Mouse (Mus musculus) stomach, embryonic 14.5 days (tissue): ENCODE measurements around the gene Ros1. TPM values are rescaled to one million over a fixed set of nuclear protein-coding genes. Genes with fewer than 3 reads are reported as not detected.

Experiments
- ATAC-seq: fragments of 200-750 bp; cut with Nextera tagmentation; 2 replicates; pipeline ENCODE4 v1.8.0; 2017; ENCODE audit warnings: low read depth, moderate TSS enrichment; ENCODE audit not compliant: insufficient number of reproducible peaks, insufficient read depth, low FRiP score
- H3K27ac ChIP-seq: fragments of 300-500 bp; sonication (generic); 2 replicates; pipeline ENCODE4 v1.5.1; 2014; ENCODE audit warnings: mild to moderate bottlenecking, low read length, moderate library complexity, mixed read lengths
- H3K27me3 ChIP-seq: fragments of 300-500 bp; sonication (generic); 2 replicates; pipeline ENCODE4 v1.6.1; 2014; ENCODE audit warnings: low read length, control low read depth, mixed read lengths; ENCODE audit not compliant: control insufficient read depth, insufficient read depth
- H3K36me3 ChIP-seq: fragments of 300-500 bp; sonication (generic); 2 replicates; pipeline ENCODE4 v1.6.1; 2014; ENCODE audit warnings: mild to moderate bottlenecking, control low read depth, low read length, moderate library complexity, mixed read lengths; ENCODE audit not compliant: control insufficient read depth, insufficient read depth
- H3K4me1 ChIP-seq: fragments of 300-500 bp; sonication (generic); 2 replicates; pipeline ENCODE4 v1.6.1; 2014; ENCODE audit warnings: low read length, control low read depth, mixed read lengths; ENCODE audit not compliant: control insufficient read depth, insufficient read depth
- H3K4me2 ChIP-seq: fragments of 300-500 bp; sonication (generic); replicated peaks from 2 replicates; pipeline ENCODE4 v1.6.1; 2014; ENCODE audit warnings: low read depth, low read length, control low read depth
- H3K4me3 ChIP-seq: fragments of 300-500 bp; sonication (generic); 2 replicates; pipeline ENCODE4 v1.5.1; 2014; ENCODE audit warnings: low read depth, low read length, control low read depth
- H3K9ac ChIP-seq: fragments of 300-500 bp; sonication (generic); replicated peaks from 2 replicates; pipeline ENCODE4 v1.6.1; 2014; ENCODE audit warnings: low read depth, mild to moderate bottlenecking, control low read depth, low read length, moderate library complexity, mixed read lengths
- H3K9me3 ChIP-seq: fragments of 300-500 bp; sonication (generic); 2 replicates; pipeline ENCODE4 v1.6.1; 2016; ENCODE audit warnings: low read depth, low read length, control low read depth; ENCODE audit not compliant: control insufficient read depth
- WGBS: fragments of 180-500 bp; shearing (Covaris S2); extraction: QIAGEN DNeasy Blood & Tissue Kit; methylation state at CpG from one replicate; pipeline ENCODE4 v1.1.7; 2014; 5-methylcytosine and 5-hydroxymethylcytosine counted together
- polyA plus RNA-seq: library from polyadenylated mRNA; unstranded; fragments of >200 nt; fragmentation: Nextera tagmentation; extraction: Ambion mirVana; gene quantifications from 2 replicates; pipeline ENCODE4 v1.2.1, GENCODE M21; 2014

Ros1 gene
- polyA plus RNA-seq, 1 experiment from 2014 or later, result 0.25 TPM

- peak overlapping the region; percentile 82 for H3K27ac ChIP-seq
- H3K4me2 ChIP-seq, result peak overlapping the region; percentile 74
- peak overlapping the region; percentile 86 for H3K4me3 ChIP-seq
- 0 out of 2 replicates have a peak overlapping the region, but pooled peaks have one; percentile 80 for H3K9ac ChIP-seq
- peaks cover 4% of the 10 kb centered on the region; the same call in 1 of the 2 replicates for H3K4me1 ChIP-seq
- H3K9me3 ChIP-seq, result no peaks in the 10 kb centered on the region
- H3K36me3 ChIP-seq, result no peaks in the 10 kb centered on the region
- ATAC-seq, result peak; percentile 79
- 9% methylated on average over 21 of the region's 21 CpGs for WGBS
- H3K27me3 ChIP-seq, result no peaks in the 10 kb centered on the region
Measured at GRCm38 (mm10) chr10:52232196-52233176, 37.4 kb upstream of the Ros1 start.

- 0 out of 2 replicates have a peak, but pooled peaks cover 4% of the 10 kb centered on the region for H3K4me1 ChIP-seq
- no peaks in the 10 kb centered on the region for H3K27me3 ChIP-seq
- H3K4me3 ChIP-seq, result no peak overlapping the region
- no peak overlapping the region; the same call in 1 of the 2 replicates for H3K4me2 ChIP-seq
- no peaks in the 10 kb centered on the region for H3K36me3 ChIP-seq
- H3K27ac ChIP-seq, result no peak overlapping the region; the same call in 1 of the 2 replicates
- no peak overlapping the region for H3K9ac ChIP-seq
- no peak for ATAC-seq
- 50% methylated on average over 3 of the region's 3 CpGs for WGBS
- H3K9me3 ChIP-seq, result no peaks in the 10 kb centered on the region
Measured at GRCm38 (mm10) chr10:52219600-52219999, 24.6 kb upstream of the Ros1 start.

GRCm38 (mm10) chr10:52217564-52217934 is 22.5 kb upstream of the Ros1 start:
- H3K27ac ChIP-seq, result no peak overlapping the region
- 45% methylated on average over 7 of the region's 7 CpGs for WGBS
- ATAC-seq, result no peak

GRCm38 (mm10) chr10:52216797-52217563 is 21.9 kb upstream of the Ros1 start:
- H3K9me3 ChIP-seq, result no peaks in the 10 kb centered on the region
- no peak overlapping the region for H3K9ac ChIP-seq
- WGBS, result 23% methylated on average over 7 of the region's 7 CpGs
- H3K36me3 ChIP-seq, result no peaks in the 10 kb centered on the region
- H3K27ac ChIP-seq, result no peak overlapping the region
- H3K27me3 ChIP-seq, result no peaks in the 10 kb centered on the region
- no peak overlapping the region for H3K4me3 ChIP-seq
- H3K4me1 ChIP-seq, result 0 out of 2 replicates have a peak, but pooled peaks cover 4% of the 10 kb centered on the region
- H3K4me2 ChIP-seq, result no peak overlapping the region
- ATAC-seq, result peak; percentile 68; the same call in 1 of the 2 replicates

More at GRCm38 (mm10) chr10:52217564-52217934, 22.5 kb upstream of the Ros1 start:
- Histone ChIP-seq H3K4me2 (no peak overlapping the region), H3K4me1 (0 out of 2 replicates have a peak, but pooled peaks cover 4% of the 10 kb centered on the region), H3K36me3 (no peaks in the 10 kb centered on the region), H3K4me3 (no peak overlapping the region), H3K27me3 (no peaks in the 10 kb centered on the region), H3K9me3 (no peaks in the 10 kb centered on the region), H3K9ac (no peak overlapping the region)

GRCm38 (mm10) chr10:52215267-52215818 is 20.3 kb upstream of the Ros1 start:
- H3K4me2 ChIP-seq, result no peak overlapping the region
- H3K4me1 ChIP-seq, result 0 out of 2 replicates have a peak, but pooled peaks cover 4% of the 10 kb centered on the region
- H3K36me3 ChIP-seq, result no peaks in the 10 kb centered on the region
- H3K4me3 ChIP-seq, result no peak overlapping the region
- H3K9ac ChIP-seq, result no peak overlapping the region
- ATAC-seq, result peak; percentile 70; the same call in 1 of the 2 replicates
- H3K27me3 ChIP-seq, result no peaks in the 10 kb centered on the region
- H3K27ac ChIP-seq, result no peak overlapping the region
- WGBS, result 33% methylated on average over 2 of the region's 2 CpGs
- H3K9me3 ChIP-seq, result no peaks in the 10 kb centered on the region

- Histone ChIP-seq H3K27ac (no peak overlapping the region), H3K36me3 (no peaks in the 10 kb centered on the region), H3K9me3 (no peaks in the 10 kb centered on the region), H3K4me3 (no peak overlapping the region), H3K27me3 (no peaks in the 10 kb centered on the region), H3K4me1 (no peaks in the 10 kb centered on the region), H3K9ac (no peak overlapping the region), H3K4me2 (no peak overlapping the region)
- WGBS, result 72% methylated on average over 2 of the region's 2 CpGs
- ATAC-seq, result no peak
Measured at GRCm38 (mm10) chr10:52204006-52204405, 9.0 kb upstream of the Ros1 start.

GRCm38 (mm10) chr10:52185900-52186299 is 9.1 kb downstream of the Ros1 start:
- no peaks in the 10 kb centered on the region for H3K9me3 ChIP-seq
- no peaks in the 10 kb centered on the region for H3K27me3 ChIP-seq
- 81% methylated on average over 4 of the region's 4 CpGs for WGBS
- H3K4me1 ChIP-seq, result no peaks in the 10 kb centered on the region
- no peak overlapping the region for H3K9ac ChIP-seq
- no peaks in the 10 kb centered on the region for H3K36me3 ChIP-seq
- no peak overlapping the region for H3K4me2 ChIP-seq
- no peak for ATAC-seq
- no peak overlapping the region for H3K4me3 ChIP-seq
- H3K27ac ChIP-seq, result no peak overlapping the region

GRCm38 (mm10) chr10:52182878-52183277 is 12.2 kb downstream of the Ros1 start:
- no peaks in the 10 kb centered on the region for H3K36me3 ChIP-seq
- no peak overlapping the region for H3K4me3 ChIP-seq
- no peak for ATAC-seq
- H3K4me1 ChIP-seq, result no peaks in the 10 kb centered on the region
- 80% methylated on average over 3 of the region's 3 CpGs for WGBS
- H3K9me3 ChIP-seq, result no peaks in the 10 kb centered on the region
- H3K27ac ChIP-seq, result no peak overlapping the region
- no peak overlapping the region for H3K9ac ChIP-seq
- H3K27me3 ChIP-seq, result no peaks in the 10 kb centered on the region
- no peak overlapping the region for H3K4me2 ChIP-seq
